Mouse (Mus musculus) gastrocnemius, adult 8-10 months (tissue): ENCODE data around the gene Zfhx3. TPM values are rescaled to one million over a fixed set of nuclear protein-coding genes. Genes with fewer than 3 reads are reported as not detected.
A peak's percentile ranks its signal among the peaks of the same experiment; 100 is the strongest.

ENCODE experiments used
- DNase-seq, 2 experiments: peaks; one replicate each; pipeline ENCODE4 v3.0.0; 2022; ENCODE audit warnings: low spot score in 2 of 2
- total RNA-seq, 4 experiments: library from RNA; stranded (reverse); gene quantifications; 2 replicates each; pipeline ENCODE4 v1.2.4; 2022

The Zfhx3 gene
- total RNA-seq, 4 experiments from 2014 or later = 20.0 to 21.5 (median 21.0) TPM

- peak in 1 of 2 experiments; percentile 20 for DNase-seq
Observed at GRCm38 (mm10) chr8:108647556-108647955, 705.1 kb downstream of the Zfhx3 start.

GRCm38 (mm10) chr8:108648993-108649392, 706.5 kb downstream of the Zfhx3 start:
- no peak for DNase-seq

- DNase-seq = no peak
Observed at GRCm38 (mm10) chr8:108650837-108651236, 708.4 kb downstream of the Zfhx3 start.

GRCm38 (mm10) chr8:108661486-108662093, 719.1 kb downstream of the Zfhx3 start:
- no peak for DNase-seq

- DNase-seq = no peak
Observed at GRCm38 (mm10) chr8:108662766-108663165, 720.3 kb downstream of the Zfhx3 start.

GRCm38 (mm10) chr8:108671939-108672515, 729.6 kb downstream of the Zfhx3 start:
- DNase-seq = no peak

GRCm38 (mm10) chr8:108675001-108675525, 732.6 kb downstream of the Zfhx3 start:
- no peak for DNase-seq

- no peak for DNase-seq
Observed at GRCm38 (mm10) chr8:108689694-108690093, 747.2 kb downstream of the Zfhx3 start.

- no peak for DNase-seq
Observed at GRCm38 (mm10) chr8:108690576-108691455, 748.4 kb downstream of the Zfhx3 start.

GRCm38 (mm10) chr8:108691456-108692238, 749.2 kb downstream of the Zfhx3 start:
- DNase-seq = no peak

GRCm38 (mm10) chr8:108692239-108692627, 749.8 kb downstream of the Zfhx3 start:
- DNase-seq = no peak

GRCm38 (mm10) chr8:108692669-108693665, 750.5 kb downstream of the Zfhx3 start:
- no peak for DNase-seq

- DNase-seq = peak in 1 of 2 experiments; percentile 54
Observed at GRCm38 (mm10) chr8:108693841-108694240, 751.4 kb downstream of the Zfhx3 start.

GRCm38 (mm10) chr8:108694516-108694915, 752.1 kb downstream of the Zfhx3 start:
- DNase-seq = no peak

GRCm38 (mm10) chr8:108695242-108695880, 752.9 kb downstream of the Zfhx3 start:
- DNase-seq = no peak

GRCm38 (mm10) chr8:108695938-108696630, 753.6 kb downstream of the Zfhx3 start:
- DNase-seq = no peak

GRCm38 (mm10) chr8:108696631-108697410, 754.4 kb downstream of the Zfhx3 start:
- no peak for DNase-seq

- DNase-seq = no peak
Observed at GRCm38 (mm10) chr8:108697589-108697988, 755.1 kb downstream of the Zfhx3 start.
